Mouse (Mus musculus): ENCODE measurements around the gene Polr3k. TPM values are rescaled to one million over a fixed set of nuclear protein-coding genes. Genes with fewer than 3 reads are reported as not detected.

Gene Polr3k
- polyA plus RNA-seq, 1 experiment = 16.7 TPM

Other genes starting within 250 kb of the Polr3k start
- gene Gm29797, start 207.3 kb upstream of the Polr3k start, polyA plus RNA-seq (2012; ENCODE audit: insufficient read depth, insufficient read length, missing spikeins) = not detected in 2 replicates
- gene Sox18, start 192.7 kb upstream of the Polr3k start, polyA plus RNA-seq (2012; ENCODE audit: insufficient read depth, insufficient read length, missing spikeins) = 12.8 and 22.2 TPM in 2 replicates
- 3.2 and 3.4 TPM in 2 replicates for gene Tcea2, start 184.0 kb upstream of the Polr3k start, polyA plus RNA-seq (2012; ENCODE audit: insufficient read depth, insufficient read length, missing spikeins)
- 27.0 and 27.9 TPM in 2 replicates for gene Rgs19, start 170.4 kb upstream of the Polr3k start, polyA plus RNA-seq (2012; ENCODE audit: insufficient read depth, insufficient read length, missing spikeins)
- not detected in 2 replicates for gene Lkaaear1, start 165.9 kb upstream of the Polr3k start, polyA plus RNA-seq (2012; ENCODE audit: insufficient read depth, insufficient read length, missing spikeins)
- gene Oprl1, start 149.3 kb upstream of the Polr3k start, polyA plus RNA-seq (2012; ENCODE audit: insufficient read depth, insufficient read length, missing spikeins) = not detected in 2 replicates
- gene Myt1, start 101.0 kb upstream of the Polr3k start, polyA plus RNA-seq (2012; ENCODE audit: insufficient read depth, insufficient read length, missing spikeins) = not detected in 2 replicates
- 27.0 and 38.8 TPM in 2 replicates for gene Pcmtd2, start 26.5 kb upstream of the Polr3k start, polyA plus RNA-seq (2012; ENCODE audit: insufficient read depth, insufficient read length, missing spikeins)
- not detected in 2 replicates for gene Gm14496, start 126.8 kb downstream of the Polr3k start, polyA plus RNA-seq (2012; ENCODE audit: insufficient read depth, insufficient read length, missing spikeins)